Mouse (Mus musculus) cerebellum, adult 8-10 months (tissue): ENCODE data around the gene Pdzrn4.

Experiments used
- DNase-seq: peaks from one replicate; pipeline ENCODE4 v3.0.0; 2022

Gene Pdzrn4

DNA sequence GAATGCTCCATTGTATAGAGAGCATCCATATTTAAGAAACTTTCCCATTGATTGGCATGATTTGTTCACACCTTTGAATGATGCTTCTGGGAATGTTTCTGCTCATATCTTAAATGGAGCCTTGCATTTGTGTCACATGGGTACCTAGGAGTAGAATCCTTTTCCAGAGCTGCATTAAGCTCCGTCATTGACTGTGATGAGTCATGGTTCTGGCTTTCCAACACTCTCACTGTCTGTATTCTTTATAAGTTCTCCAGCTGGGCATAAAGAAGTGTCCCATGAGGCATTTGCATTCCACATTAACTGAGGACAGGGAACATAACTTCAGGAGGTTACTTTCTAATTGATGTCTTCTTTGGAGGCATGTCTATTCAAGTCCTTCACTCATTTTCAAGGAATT, 106.1 kb downstream of the Pdzrn4 start:
- DNase-seq, result no peak

DNA sequence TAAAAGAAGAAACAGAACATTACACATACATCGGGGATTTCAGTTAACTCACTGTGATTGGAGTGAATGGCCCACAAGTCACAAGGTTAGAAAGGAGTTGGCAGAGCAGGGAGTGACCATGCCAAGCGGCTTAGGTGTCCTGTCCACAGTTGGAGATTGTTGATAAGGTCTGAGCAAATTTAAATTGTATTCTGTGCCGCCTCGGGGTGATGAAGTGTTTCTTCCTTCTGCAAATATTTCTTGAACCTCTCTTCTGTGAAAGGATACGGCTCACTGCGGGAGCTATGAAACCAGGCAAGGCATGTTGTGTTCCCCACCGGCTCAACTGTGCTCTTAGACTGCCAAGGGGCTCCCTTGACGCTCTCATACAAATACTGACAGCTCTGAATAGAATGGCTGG, 112.7 kb downstream of the Pdzrn4 start:
- DNase-seq, result no peak

GRCm38 (mm10) chr15:92515651-92516050, 119.0 kb downstream of the Pdzrn4 start:
- no peak for DNase-seq

DNA sequence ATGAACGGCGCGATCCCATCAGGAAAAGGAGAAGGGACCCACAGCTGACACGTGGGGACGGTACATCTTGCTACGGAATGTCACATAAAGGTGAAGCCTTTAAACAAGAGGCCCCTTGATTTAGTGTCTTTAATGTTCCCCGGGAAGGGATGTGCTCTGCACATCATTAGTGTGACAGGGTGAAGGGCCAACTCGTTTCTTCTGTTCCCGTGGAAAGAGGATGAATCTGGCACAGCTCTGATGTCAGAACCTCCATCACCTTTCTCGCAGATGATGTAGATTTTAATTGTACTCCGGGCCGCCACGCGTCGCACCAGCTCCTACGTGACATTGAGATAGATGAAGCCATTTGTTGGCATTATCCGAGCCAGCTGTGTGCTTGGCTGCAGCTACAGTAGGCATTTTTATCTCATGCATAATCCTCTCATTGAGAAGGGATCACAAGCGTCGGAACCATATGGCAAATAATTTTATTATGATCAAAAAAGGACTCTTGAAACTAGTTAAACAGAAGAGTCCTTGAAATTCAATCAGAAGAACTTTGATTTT, 124.1 kb downstream of the Pdzrn4 start:
- DNase-seq, result no peak

DNA sequence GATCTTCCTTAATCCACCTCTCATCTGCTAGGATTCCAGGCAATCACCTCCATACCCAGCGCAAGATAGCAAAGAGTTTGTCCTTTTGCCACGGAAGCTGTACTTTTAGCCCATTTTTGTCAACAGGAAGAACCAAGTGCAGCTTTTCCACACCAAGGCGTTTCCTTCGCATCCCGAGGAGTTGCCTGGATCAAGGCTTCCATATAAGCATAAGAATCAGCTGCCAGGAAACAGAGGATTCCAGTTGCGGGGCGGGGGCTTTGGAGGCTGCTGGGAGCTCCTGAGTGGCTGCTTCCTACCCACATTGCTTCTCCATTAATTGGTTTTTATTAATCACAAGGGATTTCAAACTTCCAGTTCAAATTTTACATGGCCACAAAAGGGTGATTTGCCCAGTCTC, 125.0 kb downstream of the Pdzrn4 start:
- no peak for DNase-seq

GRCm38 (mm10) chr15:92524917-92525316, 128.2 kb downstream of the Pdzrn4 start:
- DNase-seq, result no peak

DNA sequence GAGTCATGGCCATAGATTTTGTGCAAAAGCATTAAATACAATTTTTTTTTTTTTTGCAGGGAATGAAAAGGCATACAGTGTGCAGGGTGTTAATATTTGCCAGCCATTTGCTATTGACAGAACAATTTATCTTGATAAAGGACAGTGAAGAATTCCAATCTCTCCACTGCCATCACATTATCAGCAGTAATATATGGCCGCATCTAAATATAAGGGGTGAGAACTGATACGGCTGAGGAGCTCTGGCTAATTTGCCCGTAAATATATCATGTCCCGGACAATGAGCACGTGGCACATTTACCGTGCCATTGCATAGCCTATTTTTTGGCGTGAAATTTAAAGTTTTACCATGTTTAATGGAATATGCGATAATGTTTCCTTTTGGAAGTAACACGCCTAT, 128.7 kb downstream of the Pdzrn4 start:
- DNase-seq, result no peak

- no peak for DNase-seq
Observed at GRCm38 (mm10) chr15:92526731-92527130, 130.1 kb downstream of the Pdzrn4 start.

DNA sequence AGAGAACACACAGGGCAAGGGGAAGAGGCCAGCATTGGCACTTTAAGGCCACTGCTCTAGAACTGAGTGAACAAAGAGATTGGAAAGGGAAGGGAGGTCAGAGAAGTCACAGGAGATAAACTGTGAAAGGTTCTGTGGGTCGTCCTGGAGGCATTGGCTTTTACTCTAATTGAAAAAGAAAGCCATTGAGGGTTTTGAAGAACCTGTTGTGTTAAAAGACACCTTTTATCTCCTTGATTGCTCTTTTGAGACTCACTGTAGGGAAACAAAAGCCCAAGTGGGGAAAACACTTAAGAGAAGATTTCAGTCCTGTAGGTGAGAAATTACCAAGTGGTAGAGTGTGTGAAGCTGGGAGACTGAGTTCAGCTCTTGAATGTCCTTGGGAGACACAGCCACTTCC, 146.6 kb downstream of the Pdzrn4 start:
- no peak for DNase-seq

- DNase-seq, result no peak
Observed at GRCm38 (mm10) chr15:92547294-92547911, 150.7 kb downstream of the Pdzrn4 start.

GRCm38 (mm10) chr15:92555012-92555574, 158.4 kb downstream of the Pdzrn4 start:
- no peak for DNase-seq

DNA sequence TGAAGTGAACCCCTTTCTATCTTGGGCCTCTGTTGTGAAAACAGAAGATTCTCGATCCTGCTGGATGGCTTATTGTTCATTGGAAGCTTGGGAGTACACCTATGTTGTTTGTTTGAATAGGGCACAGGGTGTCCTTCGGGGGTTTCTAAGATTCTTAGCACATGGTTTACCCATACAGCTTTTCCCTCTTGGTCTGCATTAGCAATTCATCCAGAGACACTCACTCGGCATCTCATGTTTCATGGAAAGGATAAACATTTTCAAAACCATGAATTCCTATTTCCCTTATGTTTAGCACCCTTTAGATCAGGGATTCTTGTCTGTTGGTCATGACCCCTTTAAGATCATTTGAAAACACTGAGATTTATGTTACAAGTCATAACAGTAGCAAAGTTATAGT, 159.0 kb downstream of the Pdzrn4 start:
- no peak for DNase-seq

GRCm38 (mm10) chr15:92558592-92558991, 161.9 kb downstream of the Pdzrn4 start:
- DNase-seq, result no peak

GRCm38 (mm10) chr15:92562149-92562548, 165.5 kb downstream of the Pdzrn4 start:
- no peak for DNase-seq

GRCm38 (mm10) chr15:92563576-92563975, 166.9 kb downstream of the Pdzrn4 start:
- no peak for DNase-seq

- no peak for DNase-seq
Observed at GRCm38 (mm10) chr15:92570526-92571243, 174.0 kb downstream of the Pdzrn4 start.

DNA sequence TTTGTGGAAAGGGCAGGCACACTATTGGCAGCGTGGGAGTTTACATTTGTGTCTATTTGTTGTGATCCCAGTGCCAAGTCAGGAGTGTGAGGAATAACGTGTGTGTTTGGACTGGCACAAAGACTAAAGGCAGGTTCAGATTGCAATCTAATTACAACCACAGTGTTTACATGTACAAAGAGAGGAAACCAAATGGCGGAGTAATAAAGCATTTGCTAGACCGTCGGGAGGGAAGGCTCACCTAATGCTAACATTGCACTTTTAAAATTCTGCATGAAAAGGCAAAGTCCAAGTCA, 174.5 kb downstream of the Pdzrn4 start:
- DNase-seq, result no peak

GRCm38 (mm10) chr15:92577476-92577875, 180.8 kb downstream of the Pdzrn4 start:
- no peak for DNase-seq

DNA sequence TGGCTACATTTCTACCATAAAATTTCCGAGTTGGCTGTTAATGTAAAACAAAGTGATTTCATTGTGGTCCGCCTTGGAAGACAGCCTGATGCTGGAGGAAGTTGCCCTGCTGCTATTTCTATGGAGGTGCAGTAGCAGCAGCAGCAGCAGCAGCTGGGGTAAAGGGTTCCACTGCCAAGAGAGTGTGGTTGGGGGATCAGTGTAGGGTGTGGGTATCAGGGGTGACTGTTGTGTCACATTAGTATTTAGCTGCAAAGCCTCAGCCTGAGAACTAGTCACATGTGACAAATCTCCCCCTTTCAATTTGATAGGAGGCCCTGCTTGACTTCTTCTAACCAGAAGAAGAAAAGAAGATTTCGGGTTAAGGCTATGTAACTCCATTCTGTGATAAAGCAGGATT, 183.5 kb downstream of the Pdzrn4 start:
- no peak for DNase-seq

GRCm38 (mm10) chr15:92580742-92581383, 184.2 kb downstream of the Pdzrn4 start:
- DNase-seq, result no peak

DNA sequence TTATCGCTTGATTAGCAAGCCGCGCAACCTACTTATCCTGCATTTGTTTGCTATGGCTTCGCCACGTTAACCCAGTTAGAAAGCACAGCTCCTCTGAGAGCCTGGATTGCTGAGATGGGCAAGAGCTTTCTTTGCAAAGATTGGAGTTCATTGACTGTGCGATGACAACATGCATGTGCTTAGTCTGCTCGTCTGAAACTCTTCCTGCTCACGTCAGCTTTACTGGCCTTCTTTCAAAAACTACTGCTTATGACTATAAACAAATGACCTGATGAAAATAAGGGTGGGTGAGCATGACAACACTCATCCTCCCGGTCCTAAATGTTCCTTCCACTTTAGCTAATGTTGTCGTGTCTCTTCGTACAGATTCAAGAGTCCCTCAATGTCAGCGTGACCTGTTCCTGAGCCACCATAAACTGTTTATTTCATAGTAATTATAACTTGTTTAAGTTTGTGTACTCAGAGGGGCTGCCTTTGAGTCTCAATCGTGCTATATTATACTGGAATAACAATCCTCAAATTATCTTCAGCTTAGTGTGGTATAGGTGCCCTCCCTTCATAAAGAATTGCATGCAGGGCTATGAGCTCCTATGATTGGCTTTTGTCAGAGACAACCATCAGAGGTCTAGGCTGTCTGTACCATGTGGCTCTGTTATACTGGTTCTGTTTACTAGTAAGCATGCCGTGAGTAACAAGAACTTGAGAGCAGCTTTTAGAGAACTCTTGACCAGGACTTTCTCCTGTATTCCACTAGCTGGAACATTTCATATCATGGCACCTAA, 187.9 kb downstream of the Pdzrn4 start:
- DNase-seq, result no peak

- no peak for DNase-seq
Observed at GRCm38 (mm10) chr15:92587431-92587830, 190.8 kb downstream of the Pdzrn4 start.

DNA sequence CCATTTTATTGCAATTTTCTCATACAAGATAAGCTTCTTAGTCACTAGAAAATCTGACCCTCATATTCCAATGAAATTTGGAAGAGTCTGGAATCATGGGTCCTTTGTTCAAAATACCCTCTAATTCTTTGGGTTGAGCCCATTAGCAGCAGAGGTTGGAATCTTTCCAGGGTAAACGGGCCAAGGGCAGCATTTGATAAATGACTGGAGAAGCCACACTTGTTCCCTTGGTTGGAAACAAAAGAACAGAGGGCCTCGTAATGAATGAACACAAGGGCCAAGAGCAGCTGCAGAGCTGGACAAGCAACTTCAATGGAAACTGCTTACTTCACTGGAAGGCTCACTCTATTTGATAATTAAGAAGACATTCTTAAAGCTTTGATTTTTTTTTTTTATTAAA, 198.0 kb downstream of the Pdzrn4 start:
- DNase-seq, result no peak
